Mouse (Mus musculus) left cerebral cortex, postnatal 4 days (tissue): Measurements from ENCODE around the gene Arhgef10l. TPM values are rescaled to one million over a fixed set of nuclear protein-coding genes. Genes with fewer than 3 reads are reported as not detected.

Experiments used
- DNase-seq: peaks from one replicate; pipeline ENCODE4 v3.0.0-alpha.2; 2022
- intact Hi-C: fragments of 180-260 bp; cut with DNase I; formaldehyde crosslinking; loops from one replicate; pipeline ENCODE4 v1.15.1; 2025
- microRNA-seq: library from miRNA; unstranded; fragments of <30 nt; microRNA quantifications from one replicate; pipeline ENCODE4 v1.2.0, GENCODE M21; 2022
- total RNA-seq, 2 experiments: library from RNA; stranded (reverse); gene quantifications; 2 replicates each; pipeline ENCODE4 v1.2.3; 2021

Gene Arhgef10l
- total RNA-seq, 2 experiments from 2014 or later, result 50.6 to 52.0 TPM

DNA sequence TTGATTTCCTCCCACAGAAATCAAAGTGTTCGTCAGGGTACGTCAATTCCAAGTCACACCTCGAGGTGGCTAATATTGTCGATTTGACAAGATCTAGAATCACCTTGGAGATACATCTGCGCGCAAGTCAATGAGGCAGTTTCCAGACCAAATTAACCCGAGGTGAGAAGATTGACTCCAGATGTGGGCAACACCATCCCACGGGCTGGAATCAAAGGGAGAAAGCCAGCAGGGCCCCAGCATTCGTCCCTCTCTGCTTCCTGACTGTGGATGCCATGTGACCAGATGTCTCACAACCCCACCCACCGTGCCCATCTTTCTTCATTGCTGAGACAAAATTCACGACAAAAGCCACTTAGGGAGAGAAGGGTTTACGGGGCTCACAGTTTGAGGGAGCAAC lies 180.4 kb downstream of the Arhgef10l start:
- intact Hi-C loops, result no loop called here
- no peak for DNase-seq

DNA sequence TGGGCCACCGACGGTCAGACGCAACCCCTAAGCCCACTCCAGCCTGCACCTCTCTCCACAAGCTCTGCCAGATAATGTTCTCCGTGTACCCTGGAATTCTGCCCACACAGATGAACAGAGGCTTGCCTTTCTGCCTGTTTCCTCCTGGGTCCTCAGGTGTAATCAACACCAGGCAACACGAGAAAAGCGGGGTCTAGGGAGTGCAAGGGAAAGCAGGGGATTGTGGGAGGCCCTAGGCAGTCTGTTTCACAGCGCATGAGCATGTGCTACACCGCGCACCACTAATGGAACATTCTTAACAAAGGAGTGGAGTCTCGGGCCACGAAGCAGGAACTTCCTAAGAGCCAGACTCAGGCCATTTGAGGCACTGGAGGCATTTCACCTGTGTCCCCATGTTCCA lies 182.7 kb downstream of the Arhgef10l start:
- intact Hi-C loops, result no loop called here
- DNase-seq, result no peak

DNA sequence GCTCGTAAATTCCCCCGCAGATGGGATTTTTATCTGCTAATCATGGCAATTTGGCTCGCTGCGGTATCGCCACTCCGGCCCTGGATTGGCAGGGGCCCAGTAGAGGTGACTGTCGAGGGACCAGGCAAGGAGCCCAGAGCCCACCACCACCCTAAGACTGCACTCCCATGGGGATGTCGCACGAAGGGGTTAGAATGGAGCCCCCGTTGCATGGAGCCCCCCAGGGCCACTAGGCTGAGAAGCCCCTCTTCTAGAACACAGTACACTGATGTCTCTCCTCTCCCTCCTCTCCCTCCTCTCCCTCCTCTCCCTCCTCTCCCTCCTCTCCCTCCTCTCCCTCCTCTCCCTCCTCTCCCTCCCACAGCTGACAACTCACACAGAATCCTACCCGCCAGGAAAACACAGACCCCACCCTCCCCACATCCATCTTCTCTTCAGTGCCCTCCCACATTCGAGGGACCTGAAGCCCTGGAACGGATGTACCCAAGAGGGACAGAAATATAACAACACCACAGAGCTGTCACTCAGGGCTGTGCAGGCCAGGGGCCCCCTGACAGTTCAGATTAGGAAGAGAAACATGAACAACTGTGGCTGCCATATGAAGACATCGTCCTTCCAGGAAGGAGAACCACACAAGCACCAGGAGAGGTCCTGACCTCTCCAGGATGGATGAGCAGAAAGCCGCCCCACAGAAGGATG lies 185.3 kb downstream of the Arhgef10l start:
- intact Hi-C loops, result no loop called here
- no peak for DNase-seq

- intact Hi-C loops, result no loop called here
- DNase-seq, result no peak
These were observed 190.6 kb downstream of the Arhgef10l start for GRCm38 (mm10) chr4:140475194-140475593.

DNA sequence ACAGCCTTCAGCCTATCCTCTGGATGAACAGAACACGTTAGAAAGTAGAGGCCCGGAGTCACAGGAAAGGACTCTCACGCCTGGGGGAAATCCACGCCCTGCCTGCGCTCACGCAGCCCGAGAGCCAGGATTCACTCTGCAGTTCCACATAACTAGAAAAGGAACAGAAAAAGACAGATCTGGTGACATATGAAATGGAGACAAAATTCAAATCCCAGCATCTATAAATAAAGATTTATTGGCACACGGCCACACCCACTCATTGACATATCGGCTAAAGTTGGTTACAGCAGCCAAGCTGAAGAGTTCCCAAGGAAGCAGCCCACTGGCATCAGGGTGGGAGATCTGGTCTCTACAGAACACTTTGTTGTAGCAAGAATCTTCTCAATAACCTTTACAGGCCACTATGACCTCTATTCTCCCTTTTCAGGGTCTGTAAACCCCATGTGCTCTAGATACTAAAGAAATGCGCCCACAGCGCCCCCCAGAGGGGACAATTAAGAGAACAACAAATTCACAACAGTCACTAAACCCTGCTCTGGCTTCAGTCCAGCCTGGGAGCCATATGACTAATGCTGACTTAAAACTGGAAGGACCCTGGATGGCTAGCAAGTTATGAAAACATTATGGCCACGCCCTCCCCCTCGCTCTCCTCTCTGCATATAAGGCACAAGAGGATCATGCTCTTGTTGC lies 195.9 kb downstream of the Arhgef10l start:
- intact Hi-C loops, result no loop called here
- DNase-seq, result peak; percentile 63

DNA sequence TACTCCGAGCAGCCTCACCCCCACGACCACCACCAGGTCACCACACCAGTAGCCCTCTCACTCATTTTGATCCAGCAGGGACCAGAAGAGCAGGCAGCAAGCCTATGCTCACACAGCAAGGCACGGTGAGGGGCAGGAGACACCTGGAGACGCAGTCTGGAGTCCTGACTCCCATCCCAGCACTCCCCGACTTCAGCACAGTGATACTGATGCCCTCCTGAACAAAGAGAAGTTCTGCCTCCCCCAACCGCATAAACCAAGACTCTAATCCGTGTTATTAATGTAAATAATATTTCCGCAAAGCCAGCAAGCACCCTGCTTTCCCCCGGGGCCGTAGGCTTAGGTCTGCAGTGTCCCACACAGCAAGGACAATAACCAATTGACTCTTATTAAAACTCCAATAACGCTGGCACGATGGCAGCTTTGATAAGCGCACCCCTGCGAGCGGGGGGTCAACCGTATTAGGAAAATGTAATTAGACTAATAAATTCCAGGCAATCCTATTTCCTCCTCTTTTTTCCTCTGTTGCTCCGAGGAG lies 198.5 kb downstream of the Arhgef10l start:
- no peak for DNase-seq
- intact Hi-C loops, result no loop called here

Small RNA genes within 50 kb of the gene (microRNA-seq; reads per million reads assigned to microRNA genes)
- not detected for gene Gm23045

Other genes with a start within 250 kb of the Arhgef10l start
- gene Rcc2, start 34.5 kb upstream of the Arhgef10l start, total RNA-seq, result 10 to 100 TPM; 59.4 to 63.3 TPM
- gene Padi6, start 76.6 kb upstream of the Arhgef10l start, total RNA-seq, result 1 to 10 TPM in 1 of 2 experiments, under 1 TPM in 1; 0.42 to 1.4 TPM
- gene Padi4, start 108.2 kb upstream of the Arhgef10l start, total RNA-seq, result not detected
- gene Padi3, start 144.6 kb upstream of the Arhgef10l start, total RNA-seq, result not detected
- gene Padi1, start 179.8 kb upstream of the Arhgef10l start, total RNA-seq, result under 1 TPM in 1 of 2 experiments, not detected in 1; 0.08 TPM
- 1 to 10 TPM; 1.2 TPM for gene Padi2, start 240.3 kb upstream of the Arhgef10l start, total RNA-seq